Mouse (Mus musculus) heart, postnatal 4 days (tissue): Measurements from ENCODE around the gene Nxpe4. TPM values are rescaled to one million over a fixed set of nuclear protein-coding genes. Genes with fewer than 3 reads are reported as not detected.
A peak's percentile ranks its signal among the peaks of the same experiment; 100 is the strongest.
"Not testable (repeated sequence)": the region's sequence is repeated elsewhere in the genome, so short reads cannot be mapped to it uniquely, and the experiment has no call there.

Experiments used
- DNase-seq: peaks from one replicate; pipeline ENCODE4 v3.0.0; 2021
- total RNA-seq, 2 experiments: library from RNA; stranded (reverse); gene quantifications; 2 replicates each; pipeline ENCODE4 v1.2.3; 2021

Nxpe4 gene
- 10 to 100 TPM; 13.3 to 13.9 TPM for total RNA-seq

GRCm38 (mm10) chr9:48161505-48162192, at the start of gene Nxpe4:
Nxpe4 (plus strand) TSS chr9:48162023.
- DNase-seq, result peak; percentile 69

DNA sequence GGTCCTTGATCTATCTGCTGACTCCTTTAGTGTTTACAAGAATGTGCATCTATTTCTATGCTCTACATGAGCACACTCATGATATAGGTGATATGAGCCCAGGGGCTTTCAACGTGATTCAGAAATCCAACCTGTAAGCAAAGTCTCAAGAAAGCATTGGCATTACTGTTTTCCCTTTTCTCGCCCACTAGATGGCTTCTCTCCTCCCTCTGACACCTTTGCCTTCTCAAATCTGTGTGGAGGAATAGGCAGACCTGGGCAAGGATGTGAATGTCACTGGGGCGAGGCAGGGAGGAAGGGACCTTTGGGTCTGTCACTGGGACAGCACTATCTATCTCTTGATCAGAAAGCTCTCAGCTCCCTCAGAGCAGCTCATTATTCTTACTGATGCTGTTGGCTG, 35.0 kb upstream of the Nxpe4 start:
- no peak for DNase-seq

DNA sequence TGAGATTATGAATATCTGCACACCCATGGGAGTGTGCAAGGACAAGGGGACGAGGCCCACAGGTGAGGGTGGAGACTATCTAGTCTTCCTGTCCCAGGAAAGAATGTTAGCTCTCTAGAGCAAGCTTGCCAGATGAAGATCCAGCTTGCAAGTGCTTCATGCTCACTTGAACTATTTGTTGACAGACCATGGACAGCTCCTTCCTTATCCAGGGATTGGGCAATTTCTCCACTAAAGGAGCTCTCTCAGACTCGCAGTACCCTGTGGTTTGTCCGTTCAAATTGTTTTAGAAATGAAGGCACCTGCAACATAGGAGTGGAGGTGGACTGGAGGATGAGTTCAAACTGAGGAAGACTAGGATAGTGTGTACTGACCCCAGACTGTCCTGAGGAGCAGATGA, 24.3 kb upstream of the Nxpe4 start:
- no peak for DNase-seq

- DNase-seq, result no peak
These were observed 21.1 kb upstream of the Nxpe4 start for GRCm38 (mm10) chr9:48140485-48141411.

DNA sequence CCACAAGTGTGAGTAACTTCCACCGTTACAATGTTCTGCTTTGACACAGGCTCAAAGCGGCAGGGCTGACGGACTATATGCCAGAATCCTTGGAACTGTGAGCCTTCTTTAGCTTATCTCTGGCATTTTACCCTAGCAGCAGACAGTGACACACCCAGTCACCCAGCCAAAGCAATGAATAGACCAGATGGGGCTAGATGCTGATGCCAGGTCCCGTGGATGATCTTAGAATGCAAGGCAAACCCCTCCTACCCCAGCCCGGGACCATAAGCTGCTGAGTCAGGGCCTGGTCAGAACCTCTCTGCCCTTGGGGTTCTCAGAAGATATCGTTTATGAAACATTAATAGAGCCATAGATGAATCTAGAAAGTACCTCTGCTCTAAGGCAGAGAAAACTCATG, 19.2 kb upstream of the Nxpe4 start:
- DNase-seq, result no peak

- no peak for DNase-seq
These were observed 15.1 kb upstream of the Nxpe4 start for GRCm38 (mm10) chr9:48146761-48147160.

DNA sequence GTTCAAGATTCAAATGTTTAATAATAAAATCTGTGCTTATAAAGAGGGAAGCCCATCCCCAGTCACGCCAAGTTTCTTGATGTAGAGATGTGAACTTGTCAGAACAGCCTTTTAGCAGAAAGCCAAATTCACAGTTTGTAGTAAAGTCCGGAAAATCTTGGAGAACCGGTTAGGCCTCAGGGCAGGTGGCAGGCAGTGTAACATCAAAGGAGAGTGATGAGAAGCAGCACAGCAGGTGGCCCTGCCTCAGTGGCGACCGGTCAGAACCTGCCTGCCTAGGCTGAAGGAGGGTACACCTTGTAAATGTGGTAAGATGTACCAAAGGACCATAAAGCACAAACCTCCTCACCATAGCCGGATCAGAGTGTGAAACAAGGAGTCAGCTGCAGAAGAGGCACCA, 4.7 kb downstream of the Nxpe4 start:
- DNase-seq, result not testable (repeated sequence)

DNA sequence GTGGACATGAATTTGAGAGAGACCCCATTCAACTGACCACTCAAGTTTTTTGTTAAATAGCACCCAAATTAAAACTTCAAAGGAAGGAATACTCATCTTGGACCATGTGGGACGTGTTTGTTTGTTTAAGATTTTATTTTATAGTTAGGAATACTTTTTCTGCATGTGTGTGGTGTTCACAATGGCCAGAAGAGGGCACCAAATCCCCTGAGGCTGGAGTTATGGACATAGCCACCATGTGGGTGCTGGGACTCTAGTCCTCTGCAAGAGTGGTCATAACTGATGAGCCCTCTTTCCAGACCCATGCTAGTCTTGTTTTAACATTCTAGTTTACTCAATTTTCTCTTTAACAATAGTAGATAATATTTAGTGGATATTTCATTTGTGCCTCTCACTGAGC, 14.9 kb downstream of the Nxpe4 start:
- DNase-seq, result no peak

DNA sequence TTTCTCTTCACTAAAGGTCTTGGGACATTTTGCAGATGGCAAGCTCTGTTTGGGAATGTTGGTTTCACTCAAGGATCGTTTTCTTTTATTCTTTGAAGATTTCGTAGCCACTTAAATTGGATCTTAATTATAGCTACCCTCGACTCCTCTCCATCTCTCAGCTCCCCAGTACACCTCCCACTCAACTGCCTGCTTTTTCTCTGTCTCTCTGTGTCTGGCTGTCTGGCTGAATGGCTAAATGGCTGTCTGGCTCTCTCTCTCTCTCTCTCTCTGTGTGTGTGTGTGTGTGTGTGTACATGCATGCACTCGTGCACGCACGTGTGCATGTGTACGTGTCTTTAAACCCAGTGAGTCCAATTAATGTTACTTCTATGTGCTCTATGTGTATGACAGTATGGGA, 19.5 kb downstream of the Nxpe4 start:
- no peak for DNase-seq

DNA sequence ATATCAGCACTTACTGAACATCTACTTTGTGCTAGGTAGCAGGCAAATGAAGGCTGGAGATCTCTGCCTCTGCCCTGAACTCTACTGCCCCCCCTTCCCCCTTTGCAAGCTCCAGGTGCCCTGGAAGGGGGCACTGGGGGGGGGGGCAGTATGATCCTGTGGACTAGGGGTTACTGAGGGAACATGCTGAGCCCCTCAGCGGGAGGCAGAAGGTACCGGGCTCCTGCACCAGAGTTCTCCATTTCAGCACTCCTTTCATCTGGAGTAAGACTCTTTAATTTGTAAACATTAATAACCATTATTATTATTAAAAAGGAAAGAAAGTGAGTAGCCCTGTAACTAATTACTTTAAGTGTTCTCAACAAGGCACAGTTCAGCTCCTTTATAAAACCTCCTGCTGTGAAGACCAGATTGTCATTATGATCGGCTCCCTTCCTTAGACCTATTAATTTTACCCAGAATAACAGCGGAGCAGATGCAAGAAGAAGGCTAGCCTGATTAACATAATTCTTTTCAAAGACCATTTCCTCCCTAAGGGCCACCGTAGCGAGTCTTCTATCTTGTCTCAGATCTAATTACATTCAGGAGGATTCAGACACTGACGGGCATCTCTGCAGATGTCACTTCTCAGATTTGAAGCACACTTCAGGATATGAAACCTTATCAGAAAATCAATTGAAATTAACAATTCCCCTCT, 21.0 kb downstream of the Nxpe4 start:
- DNase-seq, result no peak

DNA sequence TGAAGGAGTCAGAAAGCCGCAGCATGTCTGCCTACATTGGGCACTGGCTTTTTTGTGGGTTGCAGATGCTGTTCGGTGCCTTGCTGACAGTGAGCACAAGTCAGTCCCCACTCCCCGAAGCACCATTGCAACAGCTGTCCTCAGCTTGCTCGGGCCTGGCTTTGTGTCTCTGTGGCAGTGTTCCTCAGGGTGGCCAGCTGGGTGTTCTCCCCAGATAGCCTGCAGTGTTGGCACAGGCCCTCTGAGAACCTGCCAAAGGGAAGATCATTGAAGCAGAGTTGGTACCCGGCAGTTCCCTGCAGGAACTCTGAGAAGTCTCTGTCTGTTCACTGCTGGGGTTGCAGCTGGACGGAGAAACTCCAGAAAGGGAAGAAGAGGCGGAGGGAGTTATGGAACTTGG, 22.5 kb downstream of the Nxpe4 start:
- DNase-seq, result peak; percentile 17

GRCm38 (mm10) chr9:48188854-48189253, 27.0 kb downstream of the Nxpe4 start:
- DNase-seq, result no peak

GRCm38 (mm10) chr9:48197458-48197884, 35.6 kb downstream of the Nxpe4 start:
- no peak for DNase-seq

DNA sequence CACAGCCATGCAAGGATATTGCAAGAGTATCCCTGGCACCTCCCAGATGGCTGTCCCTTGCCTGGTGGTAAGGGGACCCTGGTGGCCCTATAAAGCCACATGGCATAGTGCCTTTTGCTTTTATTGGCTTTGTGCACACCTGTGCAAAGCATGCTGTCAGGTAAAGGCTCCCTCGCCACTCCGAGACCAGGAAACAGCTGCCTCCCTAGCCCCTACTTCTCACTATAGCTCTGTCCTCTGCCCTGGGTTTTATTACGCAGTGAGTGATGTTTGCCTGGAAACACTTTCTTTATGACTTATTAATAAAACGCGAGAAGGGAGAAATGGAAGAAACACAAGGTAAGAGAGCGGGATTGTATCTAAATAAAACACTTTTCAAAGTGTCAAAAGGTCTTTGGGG, 49.1 kb downstream of the Nxpe4 start:
- no peak for DNase-seq

GRCm38 (mm10) chr9:48211912-48212311, 50.1 kb downstream of the Nxpe4 start:
- no peak for DNase-seq

DNA sequence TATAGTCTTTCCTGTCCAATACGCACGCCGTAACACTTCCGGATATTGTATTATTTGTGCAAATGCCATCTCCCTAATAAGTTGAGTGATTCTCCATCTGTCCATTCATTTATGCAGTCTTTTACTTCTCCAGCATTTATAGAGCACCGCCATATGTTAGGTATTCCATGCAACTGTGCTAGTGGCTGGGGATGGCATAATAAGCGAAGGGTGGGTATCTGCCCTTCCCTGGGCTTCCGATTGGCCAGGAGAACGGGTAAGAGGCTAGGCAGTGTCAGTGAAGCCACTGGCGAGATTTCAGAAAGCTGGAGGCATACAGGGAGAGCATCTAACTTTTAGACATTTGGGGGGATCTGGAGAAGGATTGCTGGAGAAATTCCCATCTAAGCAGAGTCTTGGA, 52.9 kb downstream of the Nxpe4 start:
- DNase-seq, result no peak

DNA sequence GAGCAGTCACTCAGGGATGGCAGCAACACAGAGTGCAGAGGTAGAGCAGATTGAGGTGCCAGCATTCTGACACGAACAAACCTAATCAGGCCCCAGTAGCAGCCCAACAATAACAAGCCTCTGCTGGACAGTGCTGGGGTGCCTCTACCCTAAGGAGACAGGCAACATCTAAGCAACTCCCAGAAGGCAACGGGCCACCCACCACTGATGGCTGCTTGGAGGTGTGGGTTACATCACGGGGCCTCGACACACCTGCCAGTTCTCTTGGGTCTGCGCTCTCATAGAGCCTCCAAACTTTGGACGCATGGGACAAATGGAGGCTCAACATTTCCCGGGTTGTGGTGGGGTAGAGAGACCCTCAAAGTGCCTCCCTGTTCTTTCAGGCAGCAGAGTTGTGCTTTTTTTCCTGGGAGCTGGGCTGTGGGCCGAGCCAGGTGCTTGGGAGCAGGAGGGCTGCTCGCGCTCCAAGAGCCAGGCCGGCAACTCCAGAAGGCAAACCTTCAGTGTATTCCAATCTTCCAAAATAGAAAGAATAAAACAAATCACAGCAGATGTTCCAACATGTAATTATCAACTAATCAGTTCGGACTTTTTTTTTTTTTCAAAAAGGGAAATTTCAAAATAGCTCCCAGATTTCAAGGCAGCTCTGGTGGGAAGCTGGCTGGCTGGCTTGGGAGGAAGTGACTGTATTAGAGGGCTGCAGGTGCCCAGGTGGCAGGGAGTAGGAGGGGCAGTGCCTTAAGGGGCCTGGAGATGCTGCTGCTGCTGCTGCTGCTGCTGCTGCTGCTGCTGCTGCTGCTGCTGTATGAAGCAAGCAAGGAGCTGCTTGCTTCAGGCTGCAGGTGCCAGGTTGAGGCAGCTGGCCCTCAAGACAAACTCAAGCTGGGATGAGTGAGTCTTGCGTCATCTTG, 54.5 kb downstream of the Nxpe4 start:
- no peak for DNase-seq

DNA sequence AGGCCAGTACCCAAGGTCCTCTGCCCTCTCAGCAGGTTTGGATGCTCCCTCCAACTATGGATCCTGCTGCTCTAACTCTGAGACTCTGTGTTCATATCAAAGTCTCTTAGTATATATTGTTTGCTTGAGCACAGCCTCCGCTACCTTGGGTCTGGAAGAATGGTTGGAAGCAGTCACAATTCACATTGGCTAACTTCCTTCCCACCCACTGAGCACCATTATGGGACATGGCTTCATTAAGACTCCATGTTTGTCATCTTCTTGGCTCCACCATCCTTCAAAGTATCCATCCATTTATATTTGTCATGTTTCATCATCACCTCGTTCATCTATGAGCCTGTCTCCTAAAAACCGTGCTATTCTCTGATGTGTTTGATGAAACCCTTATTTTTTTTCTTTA, 68.9 kb downstream of the Nxpe4 start:
- DNase-seq, result no peak

DNA sequence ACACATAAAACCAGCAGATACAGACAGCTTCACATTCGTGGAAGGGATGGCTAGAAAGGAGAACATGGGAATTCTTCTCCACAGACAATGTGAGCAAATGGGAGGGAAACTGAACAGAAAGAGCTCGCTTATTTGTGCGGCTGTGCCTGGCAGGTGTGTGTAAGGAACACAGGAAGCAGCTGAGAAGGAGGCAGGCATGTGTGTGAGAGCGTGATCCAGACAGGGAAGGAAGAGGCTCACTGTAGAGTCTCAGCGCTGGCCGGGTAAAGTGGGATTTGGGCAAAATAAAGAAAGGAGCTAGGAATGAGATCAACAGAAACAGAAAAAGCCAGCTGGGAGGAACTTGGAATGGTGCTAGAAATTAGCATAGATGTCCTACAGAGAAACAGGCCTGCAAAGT, 74.6 kb downstream of the Nxpe4 start:
- no peak for DNase-seq

DNA sequence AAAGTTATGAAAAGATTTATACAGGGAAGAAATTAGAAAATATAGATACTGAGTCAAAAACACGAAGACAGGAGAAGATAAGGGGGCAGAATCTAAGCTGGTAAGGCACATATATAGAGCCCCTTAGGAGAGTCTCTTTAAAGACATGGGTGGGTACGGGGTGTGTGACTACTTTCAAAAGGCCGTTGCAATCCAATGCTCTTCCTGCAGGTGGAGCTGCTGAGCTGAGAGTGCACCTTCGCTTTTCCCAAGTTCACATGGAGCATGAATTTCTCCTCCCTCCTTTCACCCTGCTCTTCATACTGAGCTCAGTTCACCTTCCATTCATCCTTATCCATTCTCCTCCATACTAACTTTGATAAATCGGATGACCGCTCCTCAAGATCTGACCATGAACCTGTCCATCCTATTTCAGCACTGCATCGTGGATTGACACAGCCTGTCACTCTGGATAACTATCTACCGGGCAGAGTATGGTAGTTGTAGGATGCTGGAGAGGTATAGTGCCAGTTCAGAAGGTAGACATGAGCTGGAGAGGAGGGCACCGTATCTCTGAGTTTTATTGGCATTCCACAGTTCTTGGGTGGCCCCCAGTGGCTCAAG, 76.4 kb downstream of the Nxpe4 start:
- peak; percentile 51 for DNase-seq

DNA sequence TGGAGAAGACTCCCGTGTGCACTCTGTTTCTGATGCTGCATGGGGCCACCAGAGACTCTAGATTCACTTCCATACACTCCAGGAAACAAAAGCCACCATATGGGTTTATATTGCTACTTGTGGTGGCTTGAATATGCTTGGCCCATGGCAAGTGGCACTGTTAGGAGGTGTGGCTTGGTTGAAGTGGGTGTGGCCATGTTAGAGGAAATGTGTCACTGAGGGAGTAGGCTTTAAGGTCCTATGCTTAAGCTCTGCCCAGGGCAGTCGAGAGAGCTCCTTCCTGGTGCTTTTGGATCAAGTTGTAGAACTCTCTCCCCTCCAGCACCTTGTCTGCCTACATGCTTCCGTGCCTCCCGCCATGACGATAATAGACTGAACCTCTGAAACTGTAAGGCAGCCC, 77.6 kb downstream of the Nxpe4 start:
- no peak for DNase-seq

DNA sequence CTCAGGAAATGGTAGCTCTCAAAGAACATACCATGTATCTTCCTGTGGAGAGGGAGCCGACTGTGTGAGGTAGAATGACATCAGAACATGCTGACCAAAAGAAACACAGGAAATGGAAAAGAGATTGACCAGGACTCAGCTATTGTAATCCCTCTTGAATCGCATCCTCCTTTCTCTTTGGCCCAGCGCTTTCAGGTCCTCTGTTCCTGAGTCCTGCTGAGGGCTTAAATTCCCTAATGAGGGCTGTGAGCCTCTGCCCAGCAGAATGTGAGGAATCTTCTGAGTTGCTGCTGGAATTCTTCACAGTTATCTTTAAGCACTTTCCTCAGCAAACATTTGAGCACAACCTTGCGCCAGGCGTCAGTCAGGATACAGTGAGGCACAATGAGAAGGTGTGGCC, 78.6 kb downstream of the Nxpe4 start:
- no peak for DNase-seq
